Mouse (Mus musculus) ovary, postnatal 14 days (tissue): ENCODE measurements around the gene Scgb1b19.
"Not testable (repeated sequence)": the region's sequence is repeated elsewhere in the genome, so short reads cannot be mapped to it uniquely, and the experiment has no call there.

Source experiments
- DNase-seq: peaks from one replicate; pipeline ENCODE4 v3.0.0; 2022; ENCODE audit warnings: low spot score

Gene Scgb1b19

GRCm38 (mm10) chr7:33286991-33287390 is at the start of gene Scgb1b19:
Gene Scgb1b19, plus strand, starts transcription at chr7:33287291.
- DNase-seq = not testable (repeated sequence)

- DNase-seq = not testable (repeated sequence)
These were observed 6.9 kb upstream of the Scgb1b19 start, which contains the start of gene Scgb2b19 for GRCm38 (mm10) chr7:33280238-33280637. Gene Scgb2b19, minus strand, starts transcription at chr7:33280338.
